In the genomic region with DNA sequence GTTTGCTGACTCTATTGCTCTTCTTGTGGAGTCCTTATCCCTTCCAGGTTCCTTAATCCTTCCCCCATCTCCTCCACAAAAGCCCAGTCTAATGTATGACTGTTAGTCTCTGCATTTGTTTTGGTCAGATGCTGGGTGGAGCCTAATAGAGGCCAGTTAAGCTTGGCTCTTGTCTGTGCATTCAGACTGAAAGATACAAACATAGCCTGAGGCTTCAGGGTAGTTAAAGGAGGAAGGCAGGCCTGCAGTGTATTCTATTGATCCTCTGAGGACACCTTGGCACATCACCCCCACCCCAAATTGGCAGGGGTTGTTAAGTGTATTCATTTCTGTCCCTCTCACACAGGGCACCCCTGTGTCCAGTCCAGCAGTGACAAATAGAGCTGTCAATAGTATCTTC, we compare ENCODE assay signal across 12 mouse cellular contexts.
"Had no signal": no experiment of that assay in that cellular context is flagged by ENCODE, and none has a peak within 500 bp of the region (broad histone marks: within the 10 kb centered on the region; RNA-seq: fewer than 3 reads in every experiment).

No protein-coding gene starts in this region.

- DNase-seq: retina, postnatal 1 day; right cerebral cortex, adult 18-20 months; right cerebral cortex, postnatal 14 days; right cerebral cortex, postnatal 25 days; right cerebral cortex, postnatal 4 days; spleen, adult 18-20 months; thymus, adult 18-20 months; thymus, adult 2 months; thymus, postnatal 14 days; thymus, postnatal 25 days; thymus, postnatal 36 days; thymus, postnatal 4 days had no signal
